Mouse (Mus musculus): ENCODE measurements around the gene Gfm2.

- TF ChIP-seq CHD2 (IDR thresholded peaks at IDR 0.05; ENCODE audit: low read depth, low read length) (no peak), MAFK (IDR thresholded peaks at IDR 0.05; ENCODE audit: insufficient read depth, low read depth, low read length) (no peak), HCFC1 (IDR thresholded peaks at IDR 0.05; ENCODE audit: borderline replicate concordance, insufficient read depth, low read length) (no peak), ZNF384 (IDR thresholded peaks at IDR 0.05; ENCODE audit: low read depth, low read length) (no peak), ZC3H11A (IDR thresholded peaks at IDR 0.05; ENCODE audit: borderline replicate concordance, low read depth, low read length) (no peak)
Observed at GRCm38 (mm10) chr13:97187693-97188092, 50.0 kb downstream of the Gfm2 start.
